ENCODE assay signal across 25 mouse cellular contexts in the genomic region with DNA sequence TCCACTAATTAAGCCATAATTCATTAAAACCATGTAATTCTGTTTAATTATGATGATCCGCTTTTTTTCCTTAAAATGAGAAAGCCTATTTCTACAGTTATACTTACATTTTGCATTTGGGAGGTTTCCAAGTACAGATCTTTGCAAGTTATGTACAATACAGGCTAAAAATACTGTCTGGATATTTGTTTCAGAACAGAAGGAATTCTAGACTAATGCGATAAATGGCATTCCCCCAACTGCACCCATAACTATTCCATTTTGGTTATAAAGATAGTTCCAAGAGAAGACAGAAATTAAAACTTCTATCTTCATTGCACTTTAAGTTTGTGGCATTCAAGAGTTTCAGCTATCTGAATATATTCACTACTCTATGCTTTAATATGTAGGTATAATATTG.
DNase-seq lines count a peak whose midpoint lies in the region; ATAC-seq and TF ChIP-seq lines count a peak whose summit lies in the region.
"Had no signal": no experiment of that assay in that cellular context is flagged by ENCODE, and none has a peak within 500 bp of the region (broad histone marks: within the 10 kb centered on the region; RNA-seq: fewer than 3 reads in every experiment).

No protein-coding gene starts in this region.

- no peak for TF ChIP-seq CTCF in forebrain, postnatal 0 days (IDR thresholded peaks at IDR 0.05; ENCODE audit: low read depth)

- no peaks in the 10 kb centered on the region for H3K36me3 ChIP-seq in forebrain, postnatal 0 days (ENCODE audit: insufficient read depth)
- no peaks in the 10 kb centered on the region for H3K36me3 ChIP-seq in forebrain, embryonic 15.5 days
- no peaks in the 10 kb centered on the region for H3K36me3 ChIP-seq in liver, embryonic 12.5 days
- H3K36me3 ChIP-seq: embryonic facial prominence, embryonic 10.5 days; embryonic facial prominence, embryonic 12.5 days; G1E had no signal

- H3K4me3 ChIP-seq in forebrain, postnatal 0 days (ENCODE audit: low read depth, low read length) = no peak overlapping the region
- H3K4me3 ChIP-seq in forebrain, embryonic 15.5 days = no peak overlapping the region
- no peak overlapping the region for H3K4me3 ChIP-seq in liver, embryonic 12.5 days
- H3K4me3 ChIP-seq: embryonic facial prominence, embryonic 10.5 days; embryonic facial prominence, embryonic 12.5 days; forebrain, embryonic 13.5 days had no signal

- no peak; the same call in 1 of the 2 replicates for ATAC-seq in forebrain, postnatal 0 days
- ATAC-seq in forebrain, embryonic 15.5 days (replicated peaks) = no peak
- no peak for ATAC-seq in liver, embryonic 12.5 days
- ATAC-seq: activated CD4-positive, CD25-positive, alpha-beta regulatory T cell, adult 4 months; CD4-positive, CD25-positive, alpha-beta regulatory T cell, adult 4 months; forebrain, embryonic 13.5 days; forebrain, embryonic 16.5 days; Patski had no signal

- no peak overlapping the region for H3K4me2 ChIP-seq in forebrain, postnatal 0 days (ENCODE audit: low read depth)
- no peak overlapping the region for H3K4me2 ChIP-seq in forebrain, embryonic 15.5 days (replicated peaks)
- no peak overlapping the region for H3K4me2 ChIP-seq in liver, embryonic 12.5 days
- H3K4me2 ChIP-seq: embryonic facial prominence, embryonic 12.5 days; forebrain, embryonic 13.5 days had no signal

- no peaks in the 10 kb centered on the region for H3K4me1 ChIP-seq in forebrain, postnatal 0 days (ENCODE audit: insufficient read depth)
- H3K4me1 ChIP-seq in forebrain, embryonic 15.5 days = no peaks in the 10 kb centered on the region
- H3K4me1 ChIP-seq in liver, embryonic 12.5 days = no peaks in the 10 kb centered on the region
- H3K4me1 ChIP-seq: embryonic facial prominence, embryonic 10.5 days; embryonic facial prominence, embryonic 12.5 days; forebrain, embryonic 13.5 days had no signal

- 83% methylated on average over 2 of the region's 2 CpGs for WGBS in forebrain, postnatal 0 days
- WGBS in forebrain, embryonic 15.5 days = 80% methylated on average over 2 of the region's 2 CpGs
- WGBS in liver, embryonic 12.5 days (ENCODE audit: insufficient replicate concordance) = 81% methylated on average over 2 of the region's 2 CpGs

- H3K9me3 ChIP-seq in forebrain, postnatal 0 days (ENCODE audit: low read length) = no peaks in the 10 kb centered on the region
- H3K9me3 ChIP-seq in forebrain, embryonic 15.5 days = no peaks in the 10 kb centered on the region
- H3K9me3 ChIP-seq in liver, embryonic 12.5 days (replicated peaks) = no peaks in the 10 kb centered on the region
- H3K9me3 ChIP-seq: embryonic facial prominence, embryonic 10.5 days; embryonic facial prominence, embryonic 12.5 days; forebrain, embryonic 13.5 days had no signal

- H3K27ac ChIP-seq in forebrain, postnatal 0 days (ENCODE audit: low read depth, low read length) = no peak overlapping the region
- no peak overlapping the region for H3K27ac ChIP-seq in forebrain, embryonic 15.5 days (replicated peaks)
- H3K27ac ChIP-seq in liver, embryonic 12.5 days = no peak overlapping the region
- H3K27ac ChIP-seq: embryonic facial prominence, embryonic 10.5 days; embryonic facial prominence, embryonic 12.5 days; forebrain, embryonic 13.5 days had no signal

- DNase-seq in forebrain, postnatal 0 days = peak; percentile 52
- DNase-seq in left cerebral cortex, postnatal 14 days (ENCODE audit: low spot score in 2 of 2) = peak; percentile 9 to 30
- DNase-seq in left cerebral cortex, adult 11 months (ENCODE audit: low spot score) = no peak
- DNase-seq in brain, adult 2 months (ENCODE audit: low read depth, low spot score) = peak; percentile 63
- peak; percentile 49 for DNase-seq in telencephalon, adult 2 months (ENCODE audit: low read depth, low spot score)
- DNase-seq: adrenal gland, adult 8-10 months; adrenal gland, postnatal 14 days; adrenal gland, postnatal 36 days; B cell, adult 2 months; cerebellum, adult 11-12 months; cerebellum, adult 2 months; cerebellum, adult 9-10 months; cerebellum, postnatal 10 days; cerebellum, postnatal 25 days had no signal

- H3K9ac ChIP-seq in forebrain, postnatal 0 days = no peak overlapping the region
- H3K9ac ChIP-seq in forebrain, embryonic 15.5 days (replicated peaks) = no peak overlapping the region
- no peak overlapping the region for H3K9ac ChIP-seq in liver, embryonic 12.5 days
- H3K9ac ChIP-seq: embryonic facial prominence, embryonic 12.5 days; forebrain, embryonic 13.5 days had no signal

- intact Hi-C loops in left cerebral cortex, postnatal 14 days (cut with DNase I) = no loop called here

- no peaks in the 10 kb centered on the region for H3K27me3 ChIP-seq in forebrain, postnatal 0 days (ENCODE audit: insufficient read depth, low read length)
- H3K27me3 ChIP-seq in forebrain, embryonic 15.5 days = no peaks in the 10 kb centered on the region
- H3K27me3 ChIP-seq in liver, embryonic 12.5 days (replicated peaks) = no peaks in the 10 kb centered on the region
- H3K27me3 ChIP-seq: CH12.LX; embryonic facial prominence, embryonic 12.5 days; forebrain, embryonic 13.5 days; Patski had no signal
